Mouse (Mus musculus) stomach, postnatal 0 days (tissue): ENCODE measurements around the gene Tgm5.
"Not testable (repeated sequence)": the region's sequence is repeated elsewhere in the genome, so short reads cannot be mapped to it uniquely, and the experiment has no call there.

Experiments used
- CTCF ChIP-seq: IDR thresholded peaks from 2 replicates; pipeline ENCODE4 v1.5.1; 2016; ENCODE audit warnings: antibody characterized with exemption, low read depth, mild to moderate bottlenecking, moderate library complexity
- EP300 ChIP-seq: optimal IDR thresholded peaks from 2 replicates; pipeline ENCODE3; 2016; ENCODE audit warnings: antibody characterized with exemption

DNA sequence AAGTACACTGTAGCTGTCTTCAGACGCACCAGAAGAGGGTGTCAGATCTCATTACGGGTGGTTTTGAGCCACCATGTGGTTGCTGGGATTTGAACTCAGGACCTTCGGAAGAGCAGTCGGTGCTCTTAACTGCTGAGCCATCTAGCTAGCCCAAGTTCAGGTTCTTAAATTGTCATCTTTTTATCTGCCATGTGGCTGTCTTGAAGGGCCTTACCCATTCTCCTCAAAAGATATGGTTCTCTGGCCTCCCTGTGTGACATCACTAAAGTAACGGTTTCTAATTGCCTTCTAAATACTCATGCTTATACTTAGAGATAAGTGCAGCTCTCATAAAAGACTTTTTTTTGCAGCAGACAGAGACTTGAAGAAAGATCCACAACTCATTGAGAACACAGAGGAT, 40.7 kb upstream of the Tgm5 start:
- TF ChIP-seq EP300, CTCF: not testable (repeated sequence)
